Mouse (Mus musculus): ENCODE results near the gene Mthfd1l.

GRCm38 (mm10) chr10:4036476-4036875 lies 63.6 kb downstream of the Mthfd1l start:
- TF ChIP-seq CTCF (IDR thresholded peaks at IDR 0.05; ENCODE audit: borderline replicate concordance, insufficient read depth, low read depth, low read length), result no peak
- no peak for TF ChIP-seq POLR2A (IDR thresholded peaks at IDR 0.05; ENCODE audit: borderline replicate concordance, insufficient read depth, low read length)
